Mouse (Mus musculus) hindbrain, embryonic 14.5 days (tissue): ENCODE results near the gene Accs. TPM values are rescaled to one million over a fixed set of nuclear protein-coding genes. Genes with fewer than 3 reads are reported as not detected.
A peak's percentile ranks its signal among the peaks of the same experiment; 100 is the strongest.

Source experiments
- ATAC-seq: fragments of 200-750 bp; cut with Nextera tagmentation; 2 replicates; pipeline ENCODE4 v1.8.0; 2017; ENCODE audit warnings: moderate number of reproducible peaks, mild to moderate bottlenecking, moderate TSS enrichment, moderate library complexity; ENCODE audit not compliant: low FRiP score
- DNase-seq: peaks from one replicate; pipeline ENCODE4 v3.0.0-alpha.2; 2015; ENCODE audit warnings: low spot score
- H3K27ac ChIP-seq: fragments of 300-500 bp; sonication (generic); 2 replicates; pipeline ENCODE4 v1.5.1; 2014; ENCODE audit warnings: mild to moderate bottlenecking, moderate library complexity
- H3K27me3 ChIP-seq: fragments of 300-500 bp; sonication (generic); 2 replicates; pipeline ENCODE4 v1.6.1; 2014; ENCODE audit warnings: mild to moderate bottlenecking, low read length, mixed read lengths; ENCODE audit not compliant: control insufficient read depth, insufficient read depth
- H3K36me3 ChIP-seq: fragments of 300-500 bp; sonication (generic); replicated peaks from 2 replicates; pipeline ENCODE4 v1.6.1; 2014; ENCODE audit not compliant: control insufficient read depth, insufficient read depth
- H3K4me1 ChIP-seq: fragments of 300-500 bp; sonication (generic); replicated peaks from 2 replicates; pipeline ENCODE4 v1.6.1; 2014; ENCODE audit warnings: antibody characterized with exemption, low read length, mixed read lengths; ENCODE audit not compliant: control insufficient read depth, insufficient read depth
- H3K4me2 ChIP-seq: fragments of 300-500 bp; sonication (generic); replicated peaks from 2 replicates; pipeline ENCODE4 v1.6.1; 2014; ENCODE audit warnings: mild to moderate bottlenecking, moderate library complexity
- H3K4me3 ChIP-seq: fragments of 300-500 bp; sonication (generic); replicated peaks from 2 replicates; pipeline ENCODE4 v1.5.1; 2014; ENCODE audit warnings: mild to moderate bottlenecking, low read length
- H3K9ac ChIP-seq: fragments of 300-500 bp; sonication (generic); 2 replicates; pipeline ENCODE4 v1.6.1; 2014
- H3K9me3 ChIP-seq: fragments of 300-500 bp; sonication (generic); 2 replicates; pipeline ENCODE4 v1.6.1; 2016; ENCODE audit warnings: low read length; ENCODE audit not compliant: control insufficient read depth
- WGBS: fragments of 180-500 bp; shearing (Covaris S2); extraction: QIAGEN DNeasy Blood & Tissue Kit; methylation state at CpG from one replicate; pipeline ENCODE4 v1.1.7; 2014; 5-methylcytosine and 5-hydroxymethylcytosine counted together
- polyA plus RNA-seq: library from polyadenylated mRNA; unstranded; fragments of >200 nt; fragmentation: Nextera tagmentation; extraction: Ambion mirVana; gene quantifications from 2 replicates; pipeline ENCODE4 v1.2.1, GENCODE M21; 2014

The Accs gene
- polyA plus RNA-seq, 1 experiment from 2014 or later: 6.7 TPM

DNA sequence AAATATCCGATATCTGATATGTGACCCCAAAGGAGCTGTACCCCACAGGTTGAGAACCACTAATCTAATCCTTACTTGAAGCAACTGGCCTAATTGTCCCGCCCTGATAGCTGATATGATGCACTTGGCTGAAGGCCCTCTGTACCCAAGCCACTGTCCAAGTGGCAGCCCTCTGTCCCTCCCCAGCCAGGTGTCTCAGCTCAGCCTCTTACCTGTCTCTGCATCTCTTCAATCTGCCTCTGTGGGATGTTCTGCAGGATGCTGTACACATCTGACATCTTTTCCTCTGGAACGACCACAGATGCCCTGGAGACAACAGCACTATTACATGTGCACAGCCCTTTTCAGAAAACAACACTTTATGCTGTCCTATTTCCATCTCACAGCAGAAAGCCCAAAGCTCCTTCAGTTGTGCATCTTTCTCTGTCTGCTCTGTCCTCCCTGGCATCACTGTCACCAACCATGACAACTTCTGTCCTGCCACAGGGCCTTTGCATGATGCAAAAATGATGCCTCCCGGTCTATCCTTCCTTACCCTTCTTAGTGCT, 58.9 kb downstream of the Accs start:
- no peak overlapping the region for H3K4me2 ChIP-seq
- no peak for DNase-seq
- H3K36me3 ChIP-seq: peaks cover 65% of the 10 kb centered on the region
- no peak overlapping the region for H3K9ac ChIP-seq
- no peak overlapping the region for H3K4me3 ChIP-seq
- 86% methylated on average over 4 of the region's 4 CpGs for WGBS
- 0 out of 2 replicates have a peak, but pooled peaks cover 4% of the 10 kb centered on the region for H3K4me1 ChIP-seq
- H3K9me3 ChIP-seq: no peaks in the 10 kb centered on the region
- no peaks in the 10 kb centered on the region for H3K27me3 ChIP-seq
- no peak for ATAC-seq
- H3K27ac ChIP-seq: no peak overlapping the region

- Histone ChIP-seq H3K4me1 (peaks cover 17% of the 10 kb centered on the region), H3K4me2 (no peak overlapping the region), H3K9me3 (no peaks in the 10 kb centered on the region), H3K36me3 (peaks cover 42% of the 10 kb centered on the region), H3K9ac (no peak overlapping the region), H3K4me3 (no peak overlapping the region), H3K27me3 (no peaks in the 10 kb centered on the region), H3K27ac (no peak overlapping the region)
- no peak for DNase-seq
- 91% methylated on average over 5 of the region's 5 CpGs for WGBS
- ATAC-seq: no peak
Observed at GRCm38 (mm10) chr2:93788557-93788956, 61.2 kb downstream of the Accs start.

- no peak overlapping the region for H3K4me2 ChIP-seq
- H3K4me3 ChIP-seq: no peak overlapping the region
- peaks cover 46% of the 10 kb centered on the region for H3K36me3 ChIP-seq
- H3K4me1 ChIP-seq: peaks cover 13% of the 10 kb centered on the region
- no peaks in the 10 kb centered on the region for H3K9me3 ChIP-seq
- peak; percentile 47; the same call in 1 of the 2 replicates for ATAC-seq
- DNase-seq: peak; percentile 92
- H3K27me3 ChIP-seq: no peaks in the 10 kb centered on the region
- H3K9ac ChIP-seq: no peak overlapping the region
- WGBS: 44% methylated on average over 4 of the region's 4 CpGs
- H3K27ac ChIP-seq: no peak overlapping the region
Observed at GRCm38 (mm10) chr2:93786175-93786574, 63.6 kb downstream of the Accs start.

DNA sequence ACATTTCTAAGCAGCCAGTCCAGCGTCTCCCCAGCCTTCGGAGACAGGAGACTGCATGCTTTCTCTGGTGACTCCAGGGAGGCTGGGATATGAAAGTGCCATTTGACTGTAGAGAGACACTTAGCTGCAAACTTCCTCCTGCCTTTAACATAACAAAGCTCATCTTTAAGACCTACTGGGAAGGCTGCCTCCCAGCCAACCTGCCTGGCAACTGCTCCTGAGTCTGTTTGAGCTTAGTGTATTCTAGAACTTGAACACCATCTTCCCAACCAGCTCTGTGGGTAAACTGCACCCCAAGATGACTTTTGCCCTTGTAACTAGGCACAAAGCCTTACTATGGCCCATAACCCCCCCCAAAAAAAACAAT, 64.3 kb downstream of the Accs start:
- Histone ChIP-seq H3K27ac (no peak overlapping the region), H3K9me3 (no peaks in the 10 kb centered on the region), H3K4me2 (no peak overlapping the region), H3K9ac (0 out of 2 replicates have a peak overlapping the region, but pooled peaks have one; percentile 16), H3K36me3 (peaks cover 41% of the 10 kb centered on the region), H3K4me1 (peaks cover 13% of the 10 kb centered on the region), H3K4me3 (no peak overlapping the region), H3K27me3 (no peaks in the 10 kb centered on the region)
- WGBS: 15% methylated on average over 2 of the region's 2 CpGs
- DNase-seq (no peak), ATAC-seq (no peak)

DNA sequence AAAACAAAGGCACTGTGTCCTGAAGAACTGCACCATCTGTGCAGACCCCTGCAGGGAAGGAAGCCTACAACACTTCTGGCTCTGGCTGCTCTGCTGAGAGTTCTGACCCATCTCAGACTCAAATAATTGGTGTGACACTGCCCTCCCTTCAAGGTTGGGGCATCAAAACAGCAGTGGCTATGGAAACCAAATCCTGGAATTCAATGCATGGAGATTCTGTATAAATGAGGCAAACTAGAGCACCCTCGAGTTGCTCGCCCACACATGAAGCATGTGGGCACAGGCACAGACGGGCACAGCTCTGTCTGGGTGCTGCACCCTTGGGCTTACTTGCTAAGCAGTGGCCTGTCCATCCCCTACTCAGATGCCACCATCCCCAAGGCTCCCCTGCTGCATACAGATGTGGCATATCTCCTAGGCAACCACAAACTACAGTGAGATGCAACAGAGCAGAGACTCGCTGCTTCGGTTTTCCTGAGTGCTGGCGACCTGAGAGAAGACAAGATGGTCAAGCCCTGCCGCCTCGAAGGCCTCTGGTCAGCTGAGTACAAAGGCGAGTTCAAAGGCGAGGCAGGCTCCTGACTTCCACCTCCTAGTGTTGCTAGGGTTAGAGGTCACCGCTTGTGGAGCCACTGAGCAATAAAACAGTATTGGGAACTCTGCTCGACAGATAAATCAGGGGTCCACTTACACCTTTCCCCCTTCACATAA, 64.9 kb downstream of the Accs start:
- Histone ChIP-seq H3K27me3 (no peaks in the 10 kb centered on the region), H3K36me3 (peaks cover 37% of the 10 kb centered on the region), H3K4me1 (peaks cover 13% of the 10 kb centered on the region), H3K4me3 (no peak overlapping the region), H3K27ac (peak overlapping the region; percentile 36; the same call in 1 of the 2 replicates), H3K4me2 (no peak overlapping the region), H3K9ac (0 out of 2 replicates have a peak overlapping the region, but pooled peaks have one; percentile 16), H3K9me3 (no peaks in the 10 kb centered on the region)
- ATAC-seq: peak; percentile 52; the same call in 1 of the 2 replicates
- DNase-seq: no peak
- WGBS: 14% methylated on average over 12 of the region's 12 CpGs

DNA sequence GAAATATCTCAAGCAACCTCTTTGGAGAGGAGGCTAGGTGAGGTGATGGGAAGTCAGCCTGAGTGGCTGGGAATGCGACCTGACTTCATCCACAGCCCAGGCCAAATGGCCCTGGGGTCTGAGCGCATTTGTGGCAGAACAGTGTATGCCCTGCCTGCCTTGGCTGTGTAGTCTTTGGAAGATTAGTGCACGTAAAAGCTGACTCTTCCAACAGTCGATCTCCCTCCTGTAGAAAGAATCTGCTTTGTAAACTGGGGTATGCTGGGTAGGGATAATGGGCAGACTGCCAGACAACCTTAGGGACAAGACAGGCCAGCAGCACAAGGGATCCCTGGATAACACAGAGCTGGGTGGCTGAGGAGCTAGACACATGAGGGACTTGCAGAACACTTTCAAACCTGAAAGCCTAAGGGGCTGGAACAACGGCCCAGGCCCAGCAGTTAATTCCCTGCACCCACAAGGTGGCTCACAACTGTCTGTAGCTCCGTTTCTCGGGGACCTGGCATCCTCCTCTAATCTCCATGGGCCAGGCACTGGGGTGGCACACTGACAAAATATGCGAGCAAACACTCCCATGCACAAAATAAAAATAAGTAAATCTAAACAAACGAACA, 65.7 kb downstream of the Accs start:
- H3K9ac ChIP-seq: no peak overlapping the region
- no peaks in the 10 kb centered on the region for H3K9me3 ChIP-seq
- no peaks in the 10 kb centered on the region for H3K27me3 ChIP-seq
- WGBS: 59% methylated on average over 9 of the region's 9 CpGs
- ATAC-seq (no peak), DNase-seq (no peak)
- H3K4me3 ChIP-seq: no peak overlapping the region
- no peak overlapping the region for H3K4me2 ChIP-seq
- peaks cover 33% of the 10 kb centered on the region for H3K36me3 ChIP-seq
- peaks cover 20% of the 10 kb centered on the region for H3K4me1 ChIP-seq
- peak overlapping the region; percentile 45 for H3K27ac ChIP-seq

Other genes starting within 250 kb of the Accs start
- 0.46 and 0.53 TPM in 2 replicates for gene Alx4, start 207.6 kb downstream of the Accs start, polyA plus RNA-seq
- 71.3 and 77.7 TPM in 2 replicates for gene Ext2, start 27.4 kb downstream of the Accs start, polyA plus RNA-seq
- gene Accsl, start 19.2 kb upstream of the Accs start, polyA plus RNA-seq: 0.08 and 0.38 TPM in 2 replicates
- 11.5 and 13.4 TPM in 2 replicates for gene Gm13889, start 107.3 kb upstream of the Accs start, polyA plus RNA-seq
- not detected in 2 replicates for gene Gm27027, start 146.4 kb upstream of the Accs start, polyA plus RNA-seq
- 43.2 and 52.6 TPM in 2 replicates for gene Alkbh3, start 160.9 kb upstream of the Accs start, polyA plus RNA-seq